Mouse (Mus musculus): ENCODE results near the gene Pou3f3.

Pou3f3 gene

GRCm38 (mm10) chr1:42694290-42694664 is 1.3 kb upstream of the Pou3f3 start:
- DNase-seq (ENCODE audit: extremely low spot score, low read depth, low spot score): no peak

- no peak for DNase-seq (ENCODE audit: extremely low spot score, low read depth, low spot score)
Measured at GRCm38 (mm10) chr1:42694665-42695577, 647 bp upstream of the Pou3f3 start.

- no peak for DNase-seq (ENCODE audit: extremely low spot score, low read depth, low spot score)
Measured at GRCm38 (mm10) chr1:42696371-42697031, 933 bp downstream of the Pou3f3 start.

DNA sequence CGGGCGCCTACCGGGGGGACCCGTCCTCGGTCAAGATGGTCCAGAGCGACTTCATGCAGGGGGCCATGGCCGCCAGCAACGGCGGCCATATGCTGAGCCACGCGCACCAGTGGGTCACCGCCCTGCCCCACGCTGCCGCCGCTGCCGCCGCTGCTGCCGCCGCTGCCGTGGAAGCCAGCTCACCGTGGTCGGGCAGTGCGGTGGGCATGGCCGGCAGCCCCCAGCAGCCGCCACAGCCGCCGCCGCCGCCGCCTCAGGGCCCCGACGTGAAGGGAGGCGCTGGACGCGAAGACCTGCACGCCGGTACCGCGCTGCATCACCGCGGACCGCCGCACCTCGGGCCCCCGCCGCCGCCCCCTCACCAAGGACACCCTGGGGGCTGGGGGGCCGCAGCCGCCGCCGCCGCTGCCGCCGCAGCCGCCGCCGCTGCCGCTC is 1.8 kb downstream of the Pou3f3 start:
- no peak for DNase-seq (ENCODE audit: extremely low spot score, low read depth, low spot score)

- DNase-seq (ENCODE audit: extremely low spot score, low read depth, low spot score): no peak
Measured at GRCm38 (mm10) chr1:42697756-42698583, 2.4 kb downstream of the Pou3f3 start.

- no peak for DNase-seq (ENCODE audit: extremely low spot score, low read depth, low spot score)
Measured at GRCm38 (mm10) chr1:42698584-42699333, 3.2 kb downstream of the Pou3f3 start.

GRCm38 (mm10) chr1:42699471-42699871 is 3.9 kb downstream of the Pou3f3 start:
- DNase-seq (ENCODE audit: extremely low spot score, low read depth, low spot score): no peak

DNA sequence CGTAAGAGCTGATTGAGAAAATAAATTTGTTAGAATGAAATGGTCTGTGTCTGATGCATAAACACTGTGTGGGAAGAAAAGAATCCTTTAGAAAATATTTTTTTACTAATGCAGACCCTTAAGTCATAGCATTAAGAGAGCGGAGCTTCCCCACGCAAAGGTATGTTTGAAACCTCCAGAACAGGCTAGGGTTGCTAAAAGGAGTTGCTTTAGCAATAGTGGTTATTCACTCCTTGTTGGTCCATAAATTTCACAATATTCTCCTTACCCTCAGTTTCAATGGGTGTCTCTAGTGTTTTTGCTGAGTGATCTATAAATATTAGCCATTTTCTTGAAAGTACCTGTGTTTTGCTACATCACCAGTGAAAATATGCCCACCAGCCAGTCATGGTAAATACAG is 4.6 kb downstream of the Pou3f3 start:
- DNase-seq (ENCODE audit: extremely low spot score, low read depth, low spot score): no peak

- DNase-seq (ENCODE audit: extremely low spot score, low read depth, low spot score): no peak
Measured at GRCm38 (mm10) chr1:42700815-42701214, 5.2 kb downstream of the Pou3f3 start.

DNA sequence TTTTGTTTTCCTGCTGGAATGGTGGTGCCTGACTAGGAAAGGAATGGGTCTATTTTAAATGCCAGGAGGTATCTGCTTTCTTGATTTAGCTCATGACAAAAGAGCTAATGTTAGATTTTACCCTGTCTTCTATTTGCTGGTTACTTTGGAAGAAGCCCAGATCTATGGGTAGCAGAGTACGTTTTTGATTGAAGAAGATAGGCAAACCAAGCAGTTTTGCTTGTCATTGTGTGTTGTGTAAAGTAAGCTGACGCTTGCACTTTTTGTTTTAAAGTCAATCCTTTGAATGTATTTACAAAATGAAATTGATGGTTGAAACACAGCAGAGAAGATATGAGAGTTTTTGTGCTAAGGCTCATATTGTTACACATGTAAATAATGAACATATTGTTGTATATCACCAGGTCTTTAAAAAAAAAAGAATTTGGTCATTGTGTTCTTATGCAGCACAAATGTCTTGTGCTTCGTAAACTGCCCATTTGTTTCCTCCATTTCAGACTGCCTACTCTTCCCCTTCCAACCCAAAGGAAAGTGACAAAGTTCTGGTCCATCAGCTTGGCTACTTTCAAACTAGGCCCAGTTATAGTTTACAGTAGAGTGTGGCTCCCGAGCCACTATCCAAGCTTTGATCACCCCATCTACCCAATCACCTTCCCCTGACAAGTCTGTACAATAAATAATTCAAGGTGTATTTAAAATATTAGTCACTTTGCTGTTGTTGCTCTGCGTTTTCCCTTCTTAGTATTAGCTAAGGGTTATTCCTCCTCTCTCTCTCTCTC is 6.5 kb downstream of the Pou3f3 start:
- DNase-seq (ENCODE audit: extremely low spot score, low read depth, low spot score): no peak

- DNase-seq (ENCODE audit: extremely low spot score, low read depth, low spot score): no peak
Measured at GRCm38 (mm10) chr1:42702984-42703383, 7.4 kb downstream of the Pou3f3 start.

- DNase-seq (ENCODE audit: extremely low spot score, low read depth, low spot score): no peak
Measured at GRCm38 (mm10) chr1:42703424-42703823, 7.9 kb downstream of the Pou3f3 start.

- DNase-seq (ENCODE audit: extremely low spot score, low read depth, low spot score): no peak
Measured at GRCm38 (mm10) chr1:42703851-42704613, 8.5 kb downstream of the Pou3f3 start.

DNA sequence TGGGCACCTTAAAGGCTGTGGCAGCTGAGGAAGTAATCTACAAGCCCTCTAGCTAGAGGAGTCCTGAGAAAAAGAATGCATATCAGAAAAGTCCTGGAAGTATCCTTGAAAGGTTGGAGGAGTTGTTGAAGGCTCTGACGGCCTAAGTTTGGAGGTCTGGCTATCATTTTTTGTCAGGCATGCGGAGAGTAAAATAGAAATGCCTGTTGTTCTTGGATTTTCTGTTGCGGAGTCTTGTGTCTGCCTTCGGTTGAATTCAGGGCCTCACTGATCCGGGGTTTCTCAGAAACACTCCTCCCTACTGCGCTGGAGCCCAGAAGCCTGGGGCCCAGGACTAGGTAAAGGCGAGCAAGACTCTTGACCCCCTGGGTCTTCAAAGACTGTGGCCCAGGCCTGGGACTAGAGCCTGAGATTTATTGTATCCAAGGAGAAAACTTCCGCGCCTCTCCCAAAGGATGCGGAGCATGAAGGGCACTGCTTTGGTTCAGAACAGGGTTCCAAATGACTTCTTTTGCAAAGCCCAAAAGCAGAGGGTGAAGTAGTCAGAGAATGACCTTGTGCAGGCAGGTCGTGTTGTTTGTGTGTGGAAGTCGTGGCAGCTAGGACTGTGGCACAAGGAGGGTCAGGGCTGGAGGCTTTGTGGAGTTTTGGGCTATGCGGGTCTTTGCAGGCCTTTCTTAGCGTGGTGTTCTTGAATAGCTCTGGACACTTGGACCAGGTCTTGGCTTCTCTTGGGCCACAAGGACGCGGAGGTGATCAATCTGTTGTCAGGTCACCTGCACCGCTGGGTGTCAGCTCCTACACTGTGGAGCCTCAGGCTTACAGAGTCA is 9.6 kb downstream of the Pou3f3 start:
- DNase-seq (ENCODE audit: extremely low spot score, low read depth, low spot score): no peak

GRCm38 (mm10) chr1:42705811-42706160 is 10.2 kb downstream of the Pou3f3 start:
- no peak for DNase-seq (ENCODE audit: extremely low spot score, low read depth, low spot score)

- DNase-seq (ENCODE audit: extremely low spot score, low read depth, low spot score): no peak
Measured at GRCm38 (mm10) chr1:42707196-42707595, 11.6 kb downstream of the Pou3f3 start.

DNA sequence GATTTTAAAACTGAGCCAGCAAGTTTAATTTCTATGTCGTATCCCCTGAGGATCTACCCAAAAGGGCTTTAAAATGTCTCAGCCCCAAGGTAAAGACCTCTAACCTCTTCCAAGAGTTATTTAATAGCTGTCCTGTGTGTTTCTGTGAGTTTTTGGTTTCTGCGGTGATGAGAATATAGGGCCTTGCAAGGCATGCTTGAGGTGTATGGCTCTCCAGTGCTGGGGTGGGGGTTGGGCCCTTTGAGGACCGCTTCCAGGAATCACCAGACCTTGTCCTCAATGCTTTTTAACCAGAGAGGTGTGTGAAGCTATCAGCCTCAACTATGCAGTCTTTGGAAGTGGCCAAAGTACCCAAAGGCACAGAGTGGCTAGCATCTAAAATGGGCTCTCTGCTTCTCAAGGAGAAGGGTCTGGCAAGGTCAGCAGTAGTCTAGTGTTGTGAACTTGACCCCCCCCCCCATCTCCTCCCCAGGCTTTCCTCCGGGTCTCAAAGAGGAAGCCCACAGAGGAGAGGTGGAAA is 12.1 kb downstream of the Pou3f3 start:
- no peak for DNase-seq (ENCODE audit: extremely low spot score, low read depth, low spot score)

GRCm38 (mm10) chr1:42709024-42709423 is 13.5 kb downstream of the Pou3f3 start:
- no peak for DNase-seq (ENCODE audit: extremely low spot score, low read depth, low spot score)

All from hindlimb bud, embryonic 11.5 days (tissue).